Mouse (Mus musculus) heart, adult 8-10 months (tissue): ENCODE results near the gene Def8. TPM values are rescaled to one million over a fixed set of nuclear protein-coding genes. Genes with fewer than 3 reads are reported as not detected.
A peak's percentile ranks its signal among the peaks of the same experiment; 100 is the strongest.
"Not testable (repeated sequence)": the region's sequence is repeated elsewhere in the genome, so short reads cannot be mapped to it uniquely, and the experiment has no call there.

ENCODE experiments used
- DNase-seq: peaks from one replicate; pipeline ENCODE4 v3.0.0; 2022; ENCODE audit warnings: low spot score
- total RNA-seq, 4 experiments: library from RNA; stranded (reverse); gene quantifications; 2 replicates each; pipeline ENCODE4 v1.2.4; 2022

Gene Def8
- total RNA-seq, 4 experiments from 2014 or later, result 64.0 to 74.9 (median 68.1) TPM

- DNase-seq, result no peak
Observed at GRCm38 (mm10) chr8:123432381-123432780, 9.1 kb downstream of the Def8 start.

- DNase-seq, result not testable (repeated sequence)
Observed at GRCm38 (mm10) chr8:123433241-123433974, 10.1 kb downstream of the Def8 start.

GRCm38 (mm10) chr8:123441788-123442187, 18.5 kb downstream of the Def8 start:
- DNase-seq, result no peak

GRCm38 (mm10) chr8:123442351-123442750, 19.0 kb downstream of the Def8 start:
- DNase-seq, result no peak

GRCm38 (mm10) chr8:123442871-123443575, 19.7 kb downstream of the Def8 start:
- peak; percentile 95 for DNase-seq

- no peak for DNase-seq
Observed at GRCm38 (mm10) chr8:123443576-123443921, 20.2 kb downstream of the Def8 start.

GRCm38 (mm10) chr8:123444131-123444530, 20.8 kb downstream of the Def8 start:
- DNase-seq, result no peak

- no peak for DNase-seq
Observed at GRCm38 (mm10) chr8:123445981-123446380, 22.7 kb downstream of the Def8 start.

- DNase-seq, result no peak
Observed at GRCm38 (mm10) chr8:123446799-123447198, 23.5 kb downstream of the Def8 start.

GRCm38 (mm10) chr8:123450783-123451182, 27.5 kb downstream of the Def8 start:
- no peak for DNase-seq

GRCm38 (mm10) chr8:123451747-123452146, 28.4 kb downstream of the Def8 start:
- DNase-seq, result not testable (repeated sequence)

GRCm38 (mm10) chr8:123452149-123452548, 28.8 kb downstream of the Def8 start:
- DNase-seq, result no peak

- DNase-seq, result no peak
Observed at GRCm38 (mm10) chr8:123453291-123453690, 30.0 kb downstream of the Def8 start.

- no peak for DNase-seq
Observed at GRCm38 (mm10) chr8:123453951-123454350, 30.6 kb downstream of the Def8 start.

- DNase-seq, result no peak
Observed at GRCm38 (mm10) chr8:123454559-123454958, 31.2 kb downstream of the Def8 start.

- no peak for DNase-seq
Observed at GRCm38 (mm10) chr8:123463651-123464050, 40.3 kb downstream of the Def8 start.

GRCm38 (mm10) chr8:123467476-123467875, 44.1 kb downstream of the Def8 start:
- no peak for DNase-seq

- not testable (repeated sequence) for DNase-seq
Observed at GRCm38 (mm10) chr8:123472991-123473390, 49.7 kb downstream of the Def8 start.

- DNase-seq, result not testable (repeated sequence)
Observed at GRCm38 (mm10) chr8:123474549-123474948, 51.2 kb downstream of the Def8 start.

GRCm38 (mm10) chr8:123476911-123477736, 53.8 kb downstream of the Def8 start:
- DNase-seq, result no peak

GRCm38 (mm10) chr8:123477737-123478258, 54.5 kb downstream of the Def8 start, which contains the start of gene Afg3l1:
TSS of gene Afg3l1 (plus strand) at chr8:123477903.
- peak; percentile 94 for DNase-seq
